Mouse (Mus musculus): Measurements from ENCODE around the gene Caskin2. TPM values are rescaled to one million over a fixed set of nuclear protein-coding genes. Genes with fewer than 3 reads are reported as not detected.

Caskin2 gene
- polyA plus RNA-seq, 1 experiment from 2014 or later, result 17.5 TPM

GRCm38 (mm10) chr11:115841044-115841443 is 27.6 kb upstream of the Caskin2 start:
- Histone ChIP-seq H3K9me3 (replicated peaks) (no peaks in the 10 kb centered on the region), H3K4me1 (peaks cover 58% of the 10 kb centered on the region)
- DNase-seq (ENCODE audit: low spot score), result no peak

GRCm38 (mm10) chr11:115839732-115840131 is 26.3 kb upstream of the Caskin2 start:
- Histone ChIP-seq H3K27me3 (ENCODE audit: low read depth, poor library complexity, severe bottlenecking) (peaks cover 45% of the 10 kb centered on the region), H3K4me3 (no peak overlapping the region), H3K36me3 (no peaks in the 10 kb centered on the region), H3K27ac (replicated peaks) (no peak overlapping the region), H3K4me1 (peaks cover 67% of the 10 kb centered on the region), H3K9me3 (replicated peaks) (no peaks in the 10 kb centered on the region)
- 61% methylated on average over 3 of the region's 3 CpGs for WGBS
- DNase-seq (ENCODE audit: low spot score), result no peak

More at GRCm38 (mm10) chr11:115841044-115841443, 27.6 kb upstream of the Caskin2 start:
- H3K36me3 ChIP-seq, result 0 out of 2 replicates have a peak, but pooled peaks cover 6% of the 10 kb centered on the region
- H3K27ac ChIP-seq (replicated peaks), result no peak overlapping the region
- no peak overlapping the region for H3K4me3 ChIP-seq
- H3K27me3 ChIP-seq (ENCODE audit: low read depth, poor library complexity, severe bottlenecking), result peaks cover 34% of the 10 kb centered on the region
- 88% methylated on average over 6 of the region's 6 CpGs for WGBS

- Histone ChIP-seq H3K4me1 (peaks cover 64% of the 10 kb centered on the region), H3K4me3 (no peak overlapping the region), H3K9me3 (replicated peaks) (no peaks in the 10 kb centered on the region), H3K36me3 (no peaks in the 10 kb centered on the region), H3K27ac (replicated peaks) (peak overlapping the region; percentile 55), H3K27me3 (ENCODE audit: low read depth, poor library complexity, severe bottlenecking) (peaks cover 52% of the 10 kb centered on the region)
- WGBS, result 52% methylated on average over 4 of the region's 4 CpGs
- DNase-seq (ENCODE audit: low spot score), result no peak
These were observed 25.5 kb upstream of the Caskin2 start for GRCm38 (mm10) chr11:115838895-115839311.

GRCm38 (mm10) chr11:115837606-115838345 is 24.3 kb upstream of the Caskin2 start:
- no peak for DNase-seq (ENCODE audit: low spot score)
- no peaks in the 10 kb centered on the region for H3K9me3 ChIP-seq (replicated peaks)
- no peaks in the 10 kb centered on the region for H3K36me3 ChIP-seq
- H3K27me3 ChIP-seq (ENCODE audit: low read depth, poor library complexity, severe bottlenecking), result peaks cover 64% of the 10 kb centered on the region
- H3K4me1 ChIP-seq, result peaks cover 71% of the 10 kb centered on the region
- H3K4me3 ChIP-seq, result no peak overlapping the region
- H3K27ac ChIP-seq (replicated peaks), result no peak overlapping the region
- WGBS, result 92% methylated on average over 22 of the region's 22 CpGs

- H3K36me3 ChIP-seq, result no peaks in the 10 kb centered on the region
- peaks cover 73% of the 10 kb centered on the region for H3K27me3 ChIP-seq (ENCODE audit: low read depth, poor library complexity, severe bottlenecking)
- no peak overlapping the region for H3K4me3 ChIP-seq
- H3K9me3 ChIP-seq (replicated peaks), result no peaks in the 10 kb centered on the region
- DNase-seq (ENCODE audit: low spot score), result no peak
- WGBS, result 46% methylated on average over 11 of the region's 11 CpGs
- peaks cover 71% of the 10 kb centered on the region for H3K4me1 ChIP-seq
- no peak overlapping the region for H3K27ac ChIP-seq (replicated peaks)
These were observed 23.4 kb upstream of the Caskin2 start for GRCm38 (mm10) chr11:115836656-115837395.

GRCm38 (mm10) chr11:115834033-115834432 is 20.6 kb upstream of the Caskin2 start:
- H3K27ac ChIP-seq (replicated peaks), result 0 out of 2 replicates have a peak overlapping the region, but pooled peaks have one; percentile 66
- peaks cover 76% of the 10 kb centered on the region for H3K4me1 ChIP-seq
- DNase-seq (ENCODE audit: low spot score), result no peak
- WGBS, result 75% methylated on average over 6 of the region's 6 CpGs
- no peaks in the 10 kb centered on the region for H3K9me3 ChIP-seq (replicated peaks)
- H3K27me3 ChIP-seq (ENCODE audit: low read depth, poor library complexity, severe bottlenecking), result peaks cover 95% of the 10 kb centered on the region
- no peak overlapping the region for H3K4me3 ChIP-seq
- no peaks in the 10 kb centered on the region for H3K36me3 ChIP-seq

- no peak for DNase-seq (ENCODE audit: low spot score)
- peak overlapping the region; percentile 66 for H3K27ac ChIP-seq (replicated peaks)
- H3K4me3 ChIP-seq, result peak overlapping the region; percentile 12
- H3K27me3 ChIP-seq (ENCODE audit: low read depth, poor library complexity, severe bottlenecking), result peaks cover 95% of the 10 kb centered on the region
- H3K36me3 ChIP-seq, result no peaks in the 10 kb centered on the region
- WGBS, result 22% methylated on average over 8 of the region's 8 CpGs
- no peaks in the 10 kb centered on the region for H3K9me3 ChIP-seq (replicated peaks)
- H3K4me1 ChIP-seq, result peaks cover 77% of the 10 kb centered on the region
These were observed 19.6 kb upstream of the Caskin2 start for GRCm38 (mm10) chr11:115833021-115833513.

- Histone ChIP-seq H3K27ac (replicated peaks) (peak overlapping the region; percentile 66), H3K4me1 (peaks cover 77% of the 10 kb centered on the region), H3K9me3 (replicated peaks) (no peaks in the 10 kb centered on the region), H3K27me3 (ENCODE audit: low read depth, poor library complexity, severe bottlenecking) (peaks cover 95% of the 10 kb centered on the region), H3K4me3 (peak overlapping the region; percentile 12; the same call in 1 of the 2 replicates), H3K36me3 (no peaks in the 10 kb centered on the region)
- WGBS, result 6% methylated on average over 8 of the region's 8 CpGs
- DNase-seq (ENCODE audit: low spot score), result no peak
These were observed 19.1 kb upstream of the Caskin2 start for GRCm38 (mm10) chr11:115832523-115832922.

- Histone ChIP-seq H3K4me1 (peaks cover 77% of the 10 kb centered on the region), H3K27me3 (ENCODE audit: low read depth, poor library complexity, severe bottlenecking) (peaks cover 97% of the 10 kb centered on the region), H3K27ac (replicated peaks) (peak overlapping the region; percentile 66; the same call in 1 of the 2 replicates), H3K4me3 (no peak overlapping the region), H3K9me3 (replicated peaks) (no peaks in the 10 kb centered on the region), H3K36me3 (no peaks in the 10 kb centered on the region)
- no peak for DNase-seq (ENCODE audit: low spot score)
- 67% methylated on average over 6 of the region's 6 CpGs for WGBS
These were observed 18.6 kb upstream of the Caskin2 start for GRCm38 (mm10) chr11:115832064-115832463.

- 50% methylated on average over 3 of the region's 3 CpGs for WGBS
- peaks cover 97% of the 10 kb centered on the region for H3K27me3 ChIP-seq (ENCODE audit: low read depth, poor library complexity, severe bottlenecking)
These were observed 18.1 kb upstream of the Caskin2 start for GRCm38 (mm10) chr11:115831518-115831917.

GRCm38 (mm10) chr11:115830550-115831325 is 17.3 kb upstream of the Caskin2 start:
- H3K27me3 ChIP-seq (ENCODE audit: low read depth, poor library complexity, severe bottlenecking), result peaks cover 97% of the 10 kb centered on the region
- H3K4me3 ChIP-seq, result no peak overlapping the region
- DNase-seq (ENCODE audit: low spot score), result no peak
- H3K27ac ChIP-seq (replicated peaks), result 0 out of 2 replicates have a peak overlapping the region, but pooled peaks have one; percentile 2
- H3K9me3 ChIP-seq (replicated peaks), result no peaks in the 10 kb centered on the region
- H3K4me1 ChIP-seq, result peaks cover 64% of the 10 kb centered on the region
- no peaks in the 10 kb centered on the region for H3K36me3 ChIP-seq
- WGBS, result 18% methylated on average over 25 of the region's 25 CpGs

More at GRCm38 (mm10) chr11:115831518-115831917, 18.1 kb upstream of the Caskin2 start:
- no peak for DNase-seq (ENCODE audit: low spot score)
- 0 out of 2 replicates have a peak overlapping the region, but pooled peaks have one; percentile 2 for H3K27ac ChIP-seq (replicated peaks)
- no peaks in the 10 kb centered on the region for H3K9me3 ChIP-seq (replicated peaks)
- H3K36me3 ChIP-seq, result no peaks in the 10 kb centered on the region
- no peak overlapping the region for H3K4me3 ChIP-seq
- peaks cover 72% of the 10 kb centered on the region for H3K4me1 ChIP-seq

- peaks cover 58% of the 10 kb centered on the region for H3K4me1 ChIP-seq
- WGBS, result 74% methylated on average over 4 of the region's 4 CpGs
- H3K4me3 ChIP-seq, result no peak overlapping the region
- no peaks in the 10 kb centered on the region for H3K9me3 ChIP-seq (replicated peaks)
- no peak overlapping the region for H3K27ac ChIP-seq (replicated peaks)
- H3K27me3 ChIP-seq (ENCODE audit: low read depth, poor library complexity, severe bottlenecking), result peaks cover 99% of the 10 kb centered on the region
- no peaks in the 10 kb centered on the region for H3K36me3 ChIP-seq
- no peak for DNase-seq (ENCODE audit: low spot score)
These were observed 15.6 kb upstream of the Caskin2 start for GRCm38 (mm10) chr11:115829036-115829435.
